Mouse (Mus musculus) heart, postnatal 36 days (tissue): Measurements from ENCODE around the gene Grap2. TPM values are rescaled to one million over a fixed set of nuclear protein-coding genes. Genes with fewer than 3 reads are reported as not detected.
"Not testable (repeated sequence)": the region's sequence is repeated elsewhere in the genome, so short reads cannot be mapped to it uniquely, and the experiment has no call there.

ENCODE experiments used
- DNase-seq, 2 experiments: peaks; one replicate each; pipeline ENCODE4 v3.0.0; 2021 to 2022
- intact Hi-C: fragments of 180-260 bp; cut with DNase I; formaldehyde crosslinking; loops from one replicate; pipeline ENCODE4 v1.15.1; 2025
- total RNA-seq, 2 experiments: library from RNA; stranded (reverse); gene quantifications; 2 replicates each; pipeline ENCODE4 v1.2.3; 2021

Grap2 gene
- total RNA-seq, 2 experiments from 2014 or later: 0.46 to 1.3 TPM

- DNase-seq: no peak
- intact Hi-C loops: no loop called here
Observed at GRCm38 (mm10) chr15:80565106-80565665, 7.2 kb upstream of the Grap2 start, which contains the start of gene Enthd1. TSS of gene Enthd1 (minus strand) at chr15:80565156.

- intact Hi-C loops: no loop called here
- no peak for DNase-seq
Observed at GRCm38 (mm10) chr15:80566696-80567095, 5.7 kb upstream of the Grap2 start.

GRCm38 (mm10) chr15:80567139-80567538 is 5.3 kb upstream of the Grap2 start:
- no peak for DNase-seq
- intact Hi-C loops: no loop called here

- DNase-seq: no peak
- intact Hi-C loops: no loop called here
Observed at GRCm38 (mm10) chr15:80567731-80568130, 4.7 kb upstream of the Grap2 start.

DNA sequence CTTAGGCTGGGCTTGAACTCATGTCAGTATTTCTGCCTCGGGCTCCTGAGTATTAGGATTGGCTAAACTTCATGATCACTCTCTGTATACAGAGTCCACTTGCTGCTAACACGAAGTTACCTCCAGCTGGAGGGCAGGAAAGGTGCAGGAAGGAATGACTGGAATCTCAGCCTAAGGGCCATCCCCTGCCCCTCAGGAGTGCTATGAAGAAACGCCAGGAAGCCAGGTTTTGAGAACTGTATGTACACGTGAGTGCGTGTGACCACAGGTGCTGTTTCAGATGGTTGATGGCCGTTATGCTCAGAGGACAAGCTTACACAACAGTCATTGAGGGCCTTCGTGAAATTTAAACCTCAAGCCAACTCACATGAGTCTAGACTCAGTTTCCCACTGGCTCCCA is 3.2 kb upstream of the Grap2 start:
- intact Hi-C loops: no loop called here
- no peak for DNase-seq

- intact Hi-C loops: no loop called here
- DNase-seq: no peak
Observed at GRCm38 (mm10) chr15:80570226-80570625, 2.2 kb upstream of the Grap2 start.

GRCm38 (mm10) chr15:80571611-80572010 is 783 bp upstream of the Grap2 start:
- intact Hi-C loops: no loop called here

DNA sequence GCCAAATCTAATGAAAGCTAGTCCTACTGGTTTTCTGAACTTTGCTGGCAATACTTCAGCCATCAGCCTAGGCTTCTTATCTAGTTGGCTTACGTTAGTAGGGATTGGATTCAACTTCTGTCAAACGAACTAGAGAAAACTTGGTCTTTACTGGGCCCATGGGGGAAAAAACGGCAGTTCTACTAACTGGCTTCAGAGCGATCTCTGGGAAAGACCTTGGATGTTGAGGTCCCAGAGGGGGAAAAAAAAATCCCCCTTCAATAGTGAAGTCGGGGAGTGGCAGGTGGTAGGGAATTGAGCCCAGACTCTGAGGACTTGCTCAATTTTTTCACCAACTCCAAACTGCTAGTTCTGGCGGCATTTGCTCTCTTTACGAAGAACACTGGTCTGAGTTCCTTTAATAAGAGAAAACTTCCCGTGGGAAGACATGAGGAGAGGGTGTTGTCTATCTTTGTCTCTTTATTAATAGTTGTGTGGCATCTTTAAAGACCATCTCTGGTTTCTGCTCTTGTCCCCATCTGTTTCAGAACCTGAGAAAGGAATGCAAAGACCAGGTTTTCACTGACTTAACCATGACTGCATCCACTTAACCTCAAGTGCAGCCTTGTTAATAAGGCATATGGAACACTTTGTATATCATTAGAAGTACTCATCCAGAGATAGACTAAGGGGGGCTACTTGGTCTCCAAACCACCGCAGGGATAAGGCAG is 572 bp downstream of the Grap2 start:
- intact Hi-C loops: no loop called here
- DNase-seq: no peak

More at GRCm38 (mm10) chr15:80571611-80572010, 783 bp upstream of the Grap2 start:
- no peak for DNase-seq

- intact Hi-C loops: no loop called here
- DNase-seq: no peak
Observed at GRCm38 (mm10) chr15:80574211-80575040, 2.0 kb downstream of the Grap2 start.

- DNase-seq: no peak
- intact Hi-C loops: no loop called here
Observed at GRCm38 (mm10) chr15:80575817-80576370, 3.5 kb downstream of the Grap2 start.

DNA sequence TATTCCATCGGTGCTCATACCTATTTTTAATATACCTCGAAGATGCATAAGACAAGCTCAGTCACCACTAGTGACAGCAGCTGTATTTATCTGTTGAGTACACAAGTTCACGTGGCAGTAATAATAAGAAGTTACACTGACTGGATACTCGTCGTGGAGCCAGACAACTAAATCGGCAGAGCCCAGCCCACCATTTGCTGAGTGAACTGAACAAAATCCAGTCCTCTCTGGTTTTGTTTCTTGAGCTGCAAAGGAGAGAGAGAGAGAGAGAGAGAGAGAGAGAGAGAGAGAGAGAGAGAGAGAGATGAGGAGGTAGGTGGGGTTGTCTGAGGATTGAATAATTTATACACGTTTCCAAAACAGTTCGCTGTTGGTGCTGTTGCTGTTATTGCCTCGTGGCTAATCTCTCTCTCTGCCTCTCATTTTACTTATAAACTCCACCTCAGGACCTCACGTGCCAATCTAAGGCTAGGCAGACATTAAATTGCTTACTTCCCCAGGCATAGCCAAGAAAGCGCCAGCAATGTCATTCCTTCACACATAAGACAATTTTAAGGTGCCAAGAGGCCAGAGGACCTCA is 4.1 kb downstream of the Grap2 start:
- intact Hi-C loops: no loop called here
- DNase-seq: no peak

DNA sequence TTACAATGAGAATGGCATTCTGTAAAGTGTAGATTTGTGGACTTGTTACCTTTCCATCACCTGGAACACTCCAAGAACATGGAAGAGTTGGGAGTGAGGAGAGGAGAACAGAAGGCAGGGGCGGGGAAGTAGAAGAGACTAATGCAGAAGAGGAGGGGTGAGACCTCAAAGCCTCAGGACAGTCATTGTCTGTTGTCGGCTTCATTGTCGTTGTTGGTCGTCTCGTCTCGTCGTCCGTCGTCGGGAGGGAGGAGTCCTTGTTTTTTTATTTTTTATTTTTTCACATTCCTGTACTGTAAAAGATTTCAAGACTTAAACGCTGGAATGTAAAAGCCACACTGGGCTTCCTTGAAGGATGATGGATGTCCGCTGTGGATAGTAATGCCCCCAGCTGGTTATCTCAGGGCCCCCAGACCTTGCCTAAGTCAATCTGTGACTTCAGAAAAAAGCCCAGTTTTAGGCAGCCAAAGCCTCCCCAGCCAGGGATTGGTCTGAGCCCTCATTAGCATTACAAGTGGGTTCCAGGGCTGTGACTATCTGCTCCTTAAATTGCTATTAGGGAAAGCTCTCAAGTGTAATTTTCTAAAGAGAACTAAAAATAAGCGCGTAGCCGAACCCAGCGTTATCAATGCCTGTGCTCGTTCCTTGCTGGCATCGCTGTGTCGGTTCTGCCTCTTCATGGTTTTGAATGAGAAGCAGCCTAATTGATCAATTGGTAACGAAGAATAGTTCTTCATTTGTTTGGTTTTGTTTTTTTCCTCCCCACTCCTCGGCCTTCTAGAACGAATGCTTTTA is 5.0 kb downstream of the Grap2 start:
- DNase-seq: no peak
- intact Hi-C loops: no loop called here

DNA sequence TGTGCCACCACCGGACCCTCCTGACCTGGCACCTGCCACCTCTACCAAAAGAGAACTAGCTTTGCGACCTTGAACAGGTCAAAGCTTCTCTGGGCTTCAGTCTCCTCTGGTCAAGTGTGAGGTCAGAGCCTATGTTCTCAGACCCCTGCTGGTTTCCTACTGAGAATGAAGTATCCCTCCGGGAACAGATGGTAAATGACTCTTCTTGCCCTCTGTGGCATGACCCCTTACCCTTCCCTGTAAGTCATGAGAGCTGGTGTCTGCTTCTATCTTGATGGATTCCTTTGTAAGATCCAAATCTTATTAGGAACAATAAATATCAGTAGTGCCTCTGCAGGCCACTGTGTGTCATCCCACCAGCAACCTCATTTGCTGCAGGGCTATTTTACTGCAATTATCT is 6.7 kb downstream of the Grap2 start:
- intact Hi-C loops: no loop called here
- no peak for DNase-seq

GRCm38 (mm10) chr15:80580585-80580984 is 8.2 kb downstream of the Grap2 start:
- intact Hi-C loops, DNase-seq: not testable (repeated sequence)

DNA sequence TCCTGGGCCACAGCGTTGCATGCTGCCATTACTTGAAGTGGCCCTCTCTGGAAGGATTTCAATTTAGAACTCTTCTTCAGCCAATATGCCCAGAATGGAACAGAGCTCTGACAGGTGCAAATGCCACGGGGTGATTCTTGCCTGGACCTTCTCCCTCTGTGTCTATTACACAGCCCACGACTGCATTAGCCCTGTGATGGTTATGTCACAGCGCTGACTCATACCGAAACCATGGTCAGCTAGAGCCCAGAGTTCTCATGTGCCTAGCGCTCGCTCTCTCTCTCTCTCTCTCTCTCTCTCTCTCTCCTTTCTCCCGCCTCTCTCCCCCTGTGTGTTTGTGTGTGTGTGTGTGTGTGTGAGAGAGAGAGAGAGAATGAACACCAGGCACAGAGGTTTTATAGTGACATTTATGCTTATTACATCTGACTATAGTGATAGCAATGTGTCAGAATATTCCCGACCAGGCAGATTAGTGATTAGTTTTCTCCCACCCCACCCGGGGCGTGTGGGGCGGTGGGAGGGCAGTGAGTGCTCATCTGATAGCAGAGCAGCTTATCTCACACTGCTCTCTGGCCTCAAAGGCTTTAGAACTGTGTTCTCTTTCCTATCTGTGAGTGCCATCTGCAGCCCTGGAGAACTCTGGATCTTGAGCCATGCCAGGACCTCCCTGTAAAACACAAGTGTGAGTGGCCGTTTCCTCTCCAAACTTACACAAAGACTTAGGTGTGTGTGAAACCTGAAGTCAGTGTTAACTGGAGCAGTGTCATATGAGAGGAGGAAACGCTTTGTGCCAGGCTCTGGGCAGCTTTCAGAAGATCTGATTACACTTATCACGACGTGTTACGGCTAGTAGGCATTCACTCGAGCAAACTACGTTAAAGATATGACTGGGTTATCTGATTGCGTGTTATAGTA is 10.4 kb downstream of the Grap2 start:
- intact Hi-C loops: no loop called here
- DNase-seq: peak; percentile 9 to 11

DNA sequence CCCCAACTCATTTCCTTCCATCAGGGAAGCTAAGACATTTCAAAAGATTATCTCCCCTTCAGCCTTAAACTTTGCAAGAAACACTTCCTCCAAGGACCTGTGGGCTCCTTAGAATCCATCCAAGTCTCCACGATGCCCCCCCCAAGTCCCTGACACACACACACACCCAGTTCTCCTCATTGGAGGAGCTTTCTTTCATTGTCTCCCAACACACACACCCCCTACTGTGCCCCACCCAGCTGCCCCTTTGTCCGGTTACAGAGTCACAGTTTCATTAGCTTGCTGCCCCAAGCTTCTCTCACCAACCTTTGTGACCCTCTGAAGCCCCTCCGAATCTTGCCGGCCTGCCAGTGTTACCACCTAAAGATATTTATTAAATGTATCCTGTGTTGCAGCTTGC is 13.9 kb downstream of the Grap2 start:
- intact Hi-C loops: no loop called here
- no peak for DNase-seq

- no peak for DNase-seq
- intact Hi-C loops: no loop called here
Observed at GRCm38 (mm10) chr15:80590641-80591040, 18.2 kb downstream of the Grap2 start.

DNA sequence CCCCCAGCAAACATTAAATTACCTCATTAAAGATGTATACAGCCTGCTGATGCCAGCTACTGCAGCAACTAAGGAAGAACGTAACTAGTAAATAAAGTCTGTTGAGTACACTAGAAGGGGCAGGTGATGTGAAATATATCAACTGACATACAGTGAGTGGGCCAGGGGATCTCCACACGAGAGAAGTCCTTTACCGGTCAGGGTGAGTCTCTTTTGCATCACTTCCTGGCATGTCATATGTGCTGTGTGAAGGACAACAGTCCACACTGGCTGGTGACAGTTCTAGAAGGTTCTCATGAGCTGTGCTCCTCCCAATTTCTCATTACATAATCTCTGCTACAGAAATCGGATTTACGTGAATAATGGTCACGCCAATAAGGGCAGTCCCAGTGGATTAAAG is 20.3 kb downstream of the Grap2 start:
- DNase-seq: no peak
- intact Hi-C loops: no loop called here

DNA sequence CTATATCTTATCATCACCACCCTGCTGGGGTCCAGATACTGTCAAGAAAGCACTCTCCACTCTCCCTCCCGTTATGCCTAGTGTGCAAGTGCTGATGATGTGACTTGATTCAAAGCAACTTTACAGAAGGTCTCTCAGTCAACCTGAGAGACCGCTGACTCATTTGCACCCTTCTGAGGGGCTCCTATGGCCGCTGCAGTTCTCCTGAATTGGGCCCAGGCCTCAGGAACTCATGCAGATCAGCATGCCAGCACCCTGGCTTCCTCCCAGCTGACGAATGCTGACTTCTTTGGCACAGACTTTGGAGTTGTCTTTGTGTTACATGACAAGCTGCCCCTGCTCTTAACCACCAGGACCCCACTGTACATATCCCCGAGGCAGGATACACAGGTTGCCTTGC is 21.5 kb downstream of the Grap2 start:
- intact Hi-C loops: no loop called here
- DNase-seq: no peak
